ENCODE assay signal across 17 mouse cellular contexts in the genomic region with DNA sequence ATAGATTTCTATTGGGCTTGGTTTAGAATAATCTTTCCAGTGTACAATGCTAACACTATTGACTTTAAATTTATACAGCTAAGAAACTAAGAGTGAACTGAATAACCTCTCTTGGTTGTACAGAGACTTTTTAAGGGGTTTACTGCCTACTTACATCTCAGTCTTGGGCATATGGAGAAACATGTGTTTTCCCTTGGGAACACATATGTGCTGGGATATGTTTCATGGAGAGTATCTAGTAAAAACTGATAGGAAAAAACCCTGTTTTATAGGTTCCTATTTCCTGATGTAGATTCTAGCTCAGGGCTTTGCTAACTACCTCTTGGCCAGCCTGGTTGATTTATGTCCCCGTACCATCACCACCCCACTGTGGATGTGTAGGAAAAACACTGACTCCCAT.
"Had no signal": no experiment of that assay in that cellular context is flagged by ENCODE, and none has a peak within 500 bp of the region (broad histone marks: within the 10 kb centered on the region; RNA-seq: fewer than 3 reads in every experiment).

No protein-coding gene starts in this region.

- H3K27me3 ChIP-seq: lung, embryonic 15.5 days; megakaryocyte, embryonic 14.5 days; midbrain, embryonic 13.5 days; midbrain, embryonic 15.5 days; neural tube, embryonic 12.5 days; stomach, embryonic 15.5 days had no signal

- ATAC-seq: lung, postnatal 0 days; midbrain, embryonic 13.5 days; midbrain, embryonic 15.5 days had no signal

- H3K9ac ChIP-seq: lung, embryonic 15.5 days; midbrain, embryonic 13.5 days; midbrain, embryonic 15.5 days; neural tube, embryonic 12.5 days; stomach, embryonic 15.5 days had no signal

- DNase-seq: lung, adult 2 months; lung, postnatal 14 days; lung, postnatal 36 days; right cerebral cortex, postnatal 14 days; thymus, adult 2 months; thymus, postnatal 25 days; thymus, postnatal 4 days had no signal

- H3K4me1 ChIP-seq: midbrain, embryonic 13.5 days; midbrain, embryonic 15.5 days; neural tube, embryonic 12.5 days; stomach, embryonic 15.5 days had no signal

- H3K27ac ChIP-seq: lung, embryonic 15.5 days; macrophage; midbrain, embryonic 13.5 days; midbrain, embryonic 15.5 days; neural tube, embryonic 12.5 days; stomach, embryonic 15.5 days; stomach, postnatal 0 days had no signal

- H3K4me2 ChIP-seq: lung, embryonic 15.5 days; midbrain, embryonic 11.5 days; midbrain, embryonic 13.5 days; midbrain, embryonic 15.5 days; neural tube, embryonic 12.5 days; stomach, embryonic 15.5 days had no signal

- H3K9me3 ChIP-seq: lung, embryonic 15.5 days; megakaryocyte, embryonic 14.5 days; midbrain, embryonic 13.5 days; midbrain, embryonic 15.5 days; neural tube, embryonic 12.5 days; stomach, embryonic 15.5 days had no signal

- H3K4me3 ChIP-seq: lung, embryonic 15.5 days; megakaryocyte, embryonic 14.5 days; midbrain, embryonic 13.5 days; midbrain, embryonic 15.5 days; neural tube, embryonic 12.5 days; stomach, embryonic 15.5 days had no signal

- H3K36me3 ChIP-seq: lung, embryonic 15.5 days; midbrain, embryonic 13.5 days; midbrain, embryonic 15.5 days; neural tube, embryonic 12.5 days; stomach, embryonic 15.5 days had no signal
